In the genomic region with DNA sequence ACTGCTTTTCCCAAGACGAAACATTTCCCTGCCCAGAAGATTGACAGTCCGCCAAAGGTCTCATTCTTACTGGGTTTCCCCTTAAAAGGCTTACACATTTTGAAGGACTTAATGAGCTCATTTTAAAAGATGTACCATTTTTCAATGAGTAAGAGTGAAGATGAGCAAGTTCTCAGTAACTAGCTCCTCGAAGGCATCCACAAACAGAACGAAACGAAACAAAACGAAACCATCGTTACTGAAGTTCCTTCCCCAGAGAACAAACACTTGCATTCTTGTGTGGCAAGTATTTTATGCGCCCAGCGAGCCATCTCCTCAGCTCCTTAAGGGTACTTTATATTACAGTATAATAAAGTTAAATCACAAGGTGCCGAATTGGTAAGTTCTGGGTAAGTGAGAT, we compare ENCODE assay signal across 18 mouse cellular contexts. TPM values are rescaled to one million over a fixed set of nuclear protein-coding genes. Genes with fewer than 3 reads are reported as not detected.
DNase-seq lines count a peak whose midpoint lies in the region; TF ChIP-seq lines count a peak whose summit lies in the region.
"Had no signal": no experiment of that assay in that cellular context is flagged by ENCODE, and none has a peak within 500 bp of the region (broad histone marks: within the 10 kb centered on the region; RNA-seq: fewer than 3 reads in every experiment).

No protein-coding gene starts in this region.

- TF ChIP-seq EP300 in CH12.LX (IDR thresholded peaks at IDR 0.05; ENCODE audit: low read length), result no peak

- dilution Hi-C loops in CH12.LX (cut with MboI; ENCODE audit: extremely low pct_ligation_motif_present, extremely low pct_unique_long_range_greater_than_20kb, low sequenced_read_pairs), result no loop called here

- TF ChIP-seq POLR2A in CH12.LX (IDR thresholded peaks at IDR 0.05; ENCODE audit: low read depth, low read length), result no peak

- H3K27ac ChIP-seq in CH12.LX (ENCODE audit: insufficient read depth, low read depth), result no peak overlapping the region

- peak overlapping the region; percentile 53; the same call in 1 of the 2 replicates for H3K9ac ChIP-seq in CH12.LX (ENCODE audit: insufficient read depth, low read depth)

- 0 out of 4 replicates have a peak, but pooled peaks cover 0 to 2% of the 10 kb centered on the region in 2 experiments for H3K4me1 ChIP-seq in CH12.LX (ENCODE audit: control insufficient read depth in 1 of 2, insufficient read depth in 2 of 2)

- TF ChIP-seq RAD21 in CH12.LX (IDR thresholded peaks at IDR 0.05; ENCODE audit: low read depth, low read length), result no peak

- H3K79me2 ChIP-seq in CH12.LX (replicated peaks; ENCODE audit: control insufficient read depth, extremely low read depth, insufficient read depth, poor library complexity, severe bottlenecking), result no peaks in the 10 kb centered on the region

- H3K36me3 ChIP-seq in CH12.LX (replicated peaks in 1 of 2; ENCODE audit: control insufficient read depth in 1 of 2, insufficient read depth in 1 of 2, low read length in 1 of 2), result peaks cover 2 to 9% of the 10 kb centered on the region in 2 experiments

- H3K9me3 ChIP-seq in CH12.LX (replicated peaks; ENCODE audit: low read length), result no peaks in the 10 kb centered on the region
- H3K9me3 ChIP-seq: G1E had no signal

- peak overlapping the region; percentile 87 for H3K4me2 ChIP-seq in CH12.LX (ENCODE audit: insufficient read depth, low read depth, poor library complexity, severe bottlenecking)

- TF ChIP-seq CTCF in CH12.LX (conservative IDR thresholded peaks at IDR 0.05 in 1 of 2, IDR thresholded peaks at IDR 0.05 in 1 of 2; ENCODE audit: low read depth in 2 of 2, low read length in 2 of 2), result no peak

- peak; percentile 65 for DNase-seq in A20 (ENCODE audit: low read depth, low spot score)
- no peak for DNase-seq in CH12.LX (ENCODE audit: extremely low read depth)
- DNase-seq in lung, postnatal 36 days, result no peak
- DNase-seq in spleen, postnatal 10 days (ENCODE audit: low spot score in 2 of 2), result no peak
- DNase-seq: adrenal gland, adult 2 months; adrenal gland, adult 8-10 months; adrenal gland, postnatal 10 days; adrenal gland, postnatal 14 days; adrenal gland, postnatal 25 days; adrenal gland, postnatal 36 days; B cell, adult 2 months; cerebellum, adult 11 months; cerebellum, adult 11-12 months; cerebellum, adult 18-20 months; cerebellum, adult 2 months; cerebellum, adult 8-10 months had no signal

- no peaks in the 10 kb centered on the region for H3K27me3 ChIP-seq in CH12.LX (replicated peaks)
- H3K27me3 ChIP-seq: Patski had no signal

- H3K4me3 ChIP-seq in CH12.LX (replicated peaks in 1 of 3; ENCODE audit: low read depth in 2 of 3, low read length in 2 of 3, poor library complexity in 1 of 3), result peak overlapping the region in 1 of 3 experiments; percentile 53

- in situ Hi-C loops in CH12.LX (cut with MboI; ENCODE audit: low pct_ligation_motif_present, low pct_unique_long_range_greater_than_20kb, low sequenced_read_pairs), result no loop called here

TF ChIP-seq in CH12.LX, 34 proteins besides CTCF, POLR2A, EP300 and RAD21:
- TF ChIP-seq IRF4 (IDR thresholded peaks at IDR 0.05; ENCODE audit: low read depth, low read length) (peak; percentile 52; the same call in 1 of the 2 replicates), MAX (IDR thresholded peaks at IDR 0.05; ENCODE audit: low read length) (no peak)

RNA-seq across cellular contexts. Expression of a gene that starts 30.1 kb away (rescaled TPM):
- total RNA-seq in CH12.LX (2012; rRNA removed) (10.5 and 13.4 TPM in 2 replicates), CH12.LX (2014; rRNA removed) (21.4 and 23.3 TPM in 2 replicates)
- 59.5 and 75.6 TPM in 2 replicates for polyA plus RNA-seq in CH12.LX (2012; ENCODE audit: insufficient read length, low read depth)

RNA-seq across cellular contexts. Expression of a gene that starts 34.0 kb away (rescaled TPM):
- 45.0 and 55.6 TPM in 2 replicates for total RNA-seq in CH12.LX (2012; rRNA removed)
- total RNA-seq in CH12.LX (2014; rRNA removed), result 57.4 and 57.9 TPM in 2 replicates
- polyA plus RNA-seq in CH12.LX (2012; ENCODE audit: insufficient read length, low read depth), result 52.8 and 58.4 TPM in 2 replicates
